Mouse (Mus musculus) midbrain, embryonic 12.5 days (tissue): ENCODE results near the gene Bbs5. TPM values are rescaled to one million over a fixed set of nuclear protein-coding genes. Genes with fewer than 3 reads are reported as not detected.

ENCODE experiments used
- ATAC-seq: fragments of 200-750 bp; cut with Nextera tagmentation; 2 replicates; pipeline ENCODE4 v1.8.0; 2017; ENCODE audit warnings: low read depth, moderate TSS enrichment, moderate library complexity; ENCODE audit not compliant: low FRiP score
- H3K27ac ChIP-seq: fragments of 300-500 bp; sonication (generic); replicated peaks from 2 replicates; pipeline ENCODE4 v1.5.1; 2016; ENCODE audit warnings: mild to moderate bottlenecking
- H3K27me3 ChIP-seq: fragments of 300-500 bp; sonication (generic); 2 replicates; pipeline ENCODE4 v1.6.1; 2016; ENCODE audit warnings: mild to moderate bottlenecking
- H3K36me3 ChIP-seq: fragments of 300-500 bp; sonication (generic); 2 replicates; pipeline ENCODE4 v1.6.1; 2016
- H3K4me1 ChIP-seq: fragments of 300-500 bp; sonication (generic); 2 replicates; pipeline ENCODE4 v1.6.1; 2016
- H3K4me2 ChIP-seq: fragments of 300-500 bp; sonication (generic); replicated peaks from 2 replicates; pipeline ENCODE4 v1.6.1; 2016; ENCODE audit warnings: mild to moderate bottlenecking, moderate library complexity
- H3K4me3 ChIP-seq: fragments of 300-500 bp; sonication (generic); 2 replicates; pipeline ENCODE4 v1.5.1; 2016; ENCODE audit warnings: mild to moderate bottlenecking
- H3K9ac ChIP-seq: fragments of 300-500 bp; sonication (generic); replicated peaks from 2 replicates; pipeline ENCODE4 v1.6.1; 2016; ENCODE audit warnings: mild to moderate bottlenecking, moderate library complexity
- H3K9me3 ChIP-seq: fragments of 300-500 bp; sonication (generic); 2 replicates; pipeline ENCODE4 v1.6.1; 2016; ENCODE audit warnings: mild to moderate bottlenecking
- WGBS: fragments of 180-500 bp; shearing (Covaris S2); methylation state at CpG from one replicate; pipeline ENCODE4 v1.1.7; 2016; 5-methylcytosine and 5-hydroxymethylcytosine counted together
- polyA plus RNA-seq: library from polyadenylated mRNA; unstranded; fragments of >200 nt; fragmentation: Nextera tagmentation; extraction: Ambion mirVana; gene quantifications from 2 replicates; pipeline ENCODE4 v1.2.1, GENCODE M21; 2016

The Bbs5 gene
- polyA plus RNA-seq, 1 experiment from 2014 or later = 18.6 TPM

- H3K4me3 ChIP-seq = peak within 1 kb of the TSS; percentile 81
- H3K9ac ChIP-seq = peak within 1 kb of the TSS; percentile 69
- H3K36me3 ChIP-seq = no peaks in the 10 kb centered on the region
- no peak within 1 kb of the TSS for H3K27ac ChIP-seq
- peaks cover 4% of the 10 kb centered on the region; the same call in 1 of the 2 replicates for H3K27me3 ChIP-seq
- H3K9me3 ChIP-seq = no peaks in the 10 kb centered on the region
- peak; percentile 99 for ATAC-seq
- H3K4me1 ChIP-seq = peaks cover 5% of the 10 kb centered on the region
- WGBS = under 1% methylated on average over 39 of the region's 39 CpGs
- peak within 1 kb of the TSS; percentile 79 for H3K4me2 ChIP-seq
Measured at GRCm38 (mm10) chr2:69712981-69713625, 66.1 kb downstream of the Bbs5 start, which contains the start of gene Fastkd1. Gene Fastkd1, minus strand, starts transcription at chr2:69713516.

GRCm38 (mm10) chr2:69713626-69714014, 66.6 kb downstream of the Bbs5 start:
- no peak overlapping the region for H3K27ac ChIP-seq
- peak overlapping the region; percentile 79 for H3K4me2 ChIP-seq
- 31% methylated on average over 4 of the region's 4 CpGs for WGBS
- H3K4me3 ChIP-seq = peak overlapping the region; percentile 81
- no peak overlapping the region for H3K9ac ChIP-seq
- H3K36me3 ChIP-seq = no peaks in the 10 kb centered on the region
- peaks cover 5% of the 10 kb centered on the region for H3K4me1 ChIP-seq
- peak; percentile 64 for ATAC-seq
- peaks cover 7% of the 10 kb centered on the region; the same call in 1 of the 2 replicates for H3K27me3 ChIP-seq
- no peaks in the 10 kb centered on the region for H3K9me3 ChIP-seq

GRCm38 (mm10) chr2:69714126-69714525, 67.2 kb downstream of the Bbs5 start:
- H3K27ac ChIP-seq = no peak overlapping the region
- peaks cover 8% of the 10 kb centered on the region; the same call in 1 of the 2 replicates for H3K27me3 ChIP-seq
- no peaks in the 10 kb centered on the region for H3K36me3 ChIP-seq
- H3K4me3 ChIP-seq = no peak overlapping the region
- ATAC-seq = no peak
- H3K4me2 ChIP-seq = no peak overlapping the region
- H3K4me1 ChIP-seq = peaks cover 5% of the 10 kb centered on the region
- WGBS = 81% methylated on average over 5 of the region's 5 CpGs
- H3K9ac ChIP-seq = no peak overlapping the region
- no peaks in the 10 kb centered on the region for H3K9me3 ChIP-seq

GRCm38 (mm10) chr2:69716483-69716882, 69.5 kb downstream of the Bbs5 start:
- no peak for ATAC-seq
- Histone ChIP-seq H3K9me3 (no peaks in the 10 kb centered on the region), H3K27me3 (peaks cover 19% of the 10 kb centered on the region; the same call in 1 of the 2 replicates)

More at GRCm38 (mm10) chr2:69716483-69716882, 69.5 kb downstream of the Bbs5 start:
- 80% methylated on average over 3 of the region's 3 CpGs for WGBS
- H3K4me2 ChIP-seq = no peak overlapping the region
- no peak overlapping the region for H3K27ac ChIP-seq
- no peaks in the 10 kb centered on the region for H3K36me3 ChIP-seq
- no peak overlapping the region for H3K9ac ChIP-seq
- H3K4me1 ChIP-seq = peaks cover 5% of the 10 kb centered on the region
- H3K4me3 ChIP-seq = no peak overlapping the region

Other genes starting within 250 kb of the Bbs5 start
- gene Lrp2, start 61.1 kb upstream of the Bbs5 start, polyA plus RNA-seq = 5.7 and 6.9 TPM in 2 replicates
- 0.27 and 0.34 TPM in 2 replicates for gene Klhl41, start 22.9 kb downstream of the Bbs5 start, polyA plus RNA-seq
- gene Fastkd1, start 66.3 kb downstream of the Bbs5 start, polyA plus RNA-seq = 16.2 and 18.2 TPM in 2 replicates
- gene Ppig, start 75.4 kb downstream of the Bbs5 start, polyA plus RNA-seq = 146 and 151 TPM in 2 replicates
- 4.8 and 5.1 TPM in 2 replicates for gene Ccdc173, start 142.4 kb downstream of the Bbs5 start, polyA plus RNA-seq
- gene Phospho2, start 142.5 kb downstream of the Bbs5 start, polyA plus RNA-seq = 33.9 and 36.2 TPM in 2 replicates
- 41.0 and 51.6 TPM in 2 replicates for gene Klhl23, start 174.8 kb downstream of the Bbs5 start, polyA plus RNA-seq
- gene Ssb, start 214.4 kb downstream of the Bbs5 start, polyA plus RNA-seq = 379 and 421 TPM in 2 replicates
- gene Mettl5, start 238.4 kb downstream of the Bbs5 start, polyA plus RNA-seq = 35.4 and 39.7 TPM in 2 replicates